Comparison of ENCODE assay signal across 19 mouse cellular contexts in genomic region chr17:45772566-45772965, GRCm38 (mm10). TPM values are rescaled to one million over a fixed set of nuclear protein-coding genes. Genes with fewer than 3 reads are reported as not detected.
"Had no signal": no experiment of that assay in that cellular context is flagged by ENCODE, and none has a peak within 500 bp of the region (broad histone marks: within the 10 kb centered on the region; RNA-seq: fewer than 3 reads in every experiment).

No protein-coding gene starts in this region.

- H3K4me3 ChIP-seq: layer of hippocampus, adult 2 months; liver, embryonic 13.5 days; midbrain, embryonic 12.5 days; midbrain, embryonic 15.5 days; neural tube, embryonic 13.5 days had no signal

- H3K4me2 ChIP-seq: liver, embryonic 13.5 days; midbrain, embryonic 12.5 days; midbrain, embryonic 15.5 days; neural tube, embryonic 13.5 days had no signal

- H3K27me3 ChIP-seq: midbrain, embryonic 15.5 days; neural tube, embryonic 13.5 days had no signal

- DNase-seq: kidney, adult 2 months; layer of hippocampus, adult 9-11 months; liver, embryonic 13.5 days; lung, adult 2 months; lung, postnatal 14 days; thymus, postnatal 25 days had no signal

- ATAC-seq: midbrain, embryonic 15.5 days had no signal

- H3K36me3 ChIP-seq: liver, embryonic 13.5 days; midbrain, embryonic 12.5 days; midbrain, embryonic 15.5 days; neural tube, embryonic 13.5 days had no signal

- H3K4me1 ChIP-seq: midbrain, embryonic 15.5 days had no signal

- H3K9ac ChIP-seq: liver, embryonic 13.5 days; midbrain, embryonic 12.5 days; midbrain, embryonic 15.5 days; neural tube, embryonic 13.5 days had no signal

- H3K27ac ChIP-seq: kidney, postnatal 0 days; layer of hippocampus, adult 2 months; liver, embryonic 13.5 days; midbrain, embryonic 12.5 days; midbrain, embryonic 15.5 days; neural tube, embryonic 13.5 days; stomach, postnatal 0 days had no signal

- H3K9me3 ChIP-seq: liver, embryonic 13.5 days; midbrain, embryonic 12.5 days; midbrain, embryonic 15.5 days; neural tube, embryonic 13.5 days had no signal

RNA-seq across cellular contexts. Expression of gene 1600014C23Rik, which starts 38.9 kb away (rescaled TPM):
- polyA plus RNA-seq: kidney, adult 2 months; large intestine, adult 2 months; limb, embryonic 11.5 days; liver, adult 2 months; liver, embryonic 13.5 days; liver, embryonic 16.5 days; lung, adult 2 months; lung, embryonic 16.5 days; midbrain, embryonic 12.5 days; neural tube, embryonic 13.5 days; small intestine, adult 2 months; stomach, postnatal 0 days; thymus, postnatal 0 days had no signal
